Mouse (Mus musculus): ENCODE measurements around the gene Taf5. TPM values are rescaled to one million over a fixed set of nuclear protein-coding genes. Genes with fewer than 3 reads are reported as not detected.

Taf5 gene
- polyA plus RNA-seq, 1 experiment from 2014 or later, result 4.3 TPM

GRCm38 (mm10) chr19:47040720-47041473 is 26.6 kb upstream of the Taf5 start:
- H3K27ac ChIP-seq, result no peak overlapping the region
- H3K4me3 ChIP-seq (replicated peaks), result no peak overlapping the region
- WGBS (ENCODE audit: insufficient replicate concordance), result 77% methylated on average over 3 of the region's 3 CpGs
- H3K27me3 ChIP-seq, result no peaks in the 10 kb centered on the region
- DNase-seq (no peak), ATAC-seq (ENCODE audit: low read depth) (no peak)
- no peak overlapping the region for H3K4me2 ChIP-seq
- peaks cover 56% of the 10 kb centered on the region for H3K36me3 ChIP-seq
- no peaks in the 10 kb centered on the region for H3K4me1 ChIP-seq (replicated peaks)
- H3K9ac ChIP-seq, result no peak overlapping the region
- no peaks in the 10 kb centered on the region for H3K9me3 ChIP-seq (replicated peaks)

- H3K27me3 ChIP-seq, result no peaks in the 10 kb centered on the region
- no peak overlapping the region for H3K4me2 ChIP-seq
- 0 out of 2 replicates have a peak, but pooled peaks cover 4% of the 10 kb centered on the region for H3K4me1 ChIP-seq (replicated peaks)
- H3K36me3 ChIP-seq, result peaks cover 62% of the 10 kb centered on the region
- no peak overlapping the region for H3K4me3 ChIP-seq (replicated peaks)
- H3K9me3 ChIP-seq (replicated peaks), result no peaks in the 10 kb centered on the region
- 78% methylated on average over 3 of the region's 3 CpGs for WGBS (ENCODE audit: insufficient replicate concordance)
- H3K27ac ChIP-seq, result no peak overlapping the region
- ATAC-seq (ENCODE audit: low read depth), result no peak
- no peak for DNase-seq
- H3K9ac ChIP-seq, result no peak overlapping the region
Measured at GRCm38 (mm10) chr19:47043608-47044007, 23.9 kb upstream of the Taf5 start.

GRCm38 (mm10) chr19:47046343-47046742 is 21.2 kb upstream of the Taf5 start:
- DNase-seq (no peak), ATAC-seq (ENCODE audit: low read depth) (no peak)
- Histone ChIP-seq H3K9me3 (replicated peaks) (no peaks in the 10 kb centered on the region), H3K4me1 (replicated peaks) (peaks cover 23% of the 10 kb centered on the region), H3K9ac (no peak overlapping the region), H3K36me3 (peaks cover 39% of the 10 kb centered on the region), H3K27me3 (no peaks in the 10 kb centered on the region), H3K4me3 (replicated peaks) (no peak overlapping the region), H3K27ac (no peak overlapping the region), H3K4me2 (no peak overlapping the region)
- WGBS (ENCODE audit: insufficient replicate concordance), result 59% methylated on average over 1 of the region's 1 CpGs

GRCm38 (mm10) chr19:47047236-47047833 is 20.2 kb upstream of the Taf5 start:
- no peaks in the 10 kb centered on the region for H3K9me3 ChIP-seq (replicated peaks)
- no peak overlapping the region for H3K4me2 ChIP-seq
- DNase-seq (no peak), ATAC-seq (ENCODE audit: low read depth) (no peak)
- H3K36me3 ChIP-seq, result peaks cover 34% of the 10 kb centered on the region
- no peak overlapping the region for H3K27ac ChIP-seq
- no peaks in the 10 kb centered on the region for H3K27me3 ChIP-seq
- peaks cover 26% of the 10 kb centered on the region for H3K4me1 ChIP-seq (replicated peaks)
- no peak overlapping the region for H3K4me3 ChIP-seq (replicated peaks)
- H3K9ac ChIP-seq, result no peak overlapping the region
- 85% methylated on average over 13 of the region's 13 CpGs for WGBS (ENCODE audit: insufficient replicate concordance)

GRCm38 (mm10) chr19:47049061-47049460 is 18.5 kb upstream of the Taf5 start:
- Histone ChIP-seq H3K27ac (no peak overlapping the region), H3K4me3 (replicated peaks) (peak overlapping the region; percentile 78), H3K4me2 (peak overlapping the region; percentile 93), H3K9ac (0 out of 2 replicates have a peak overlapping the region, but pooled peaks have one; percentile 29), H3K9me3 (replicated peaks) (no peaks in the 10 kb centered on the region), H3K4me1 (replicated peaks) (peaks cover 30% of the 10 kb centered on the region), H3K27me3 (no peaks in the 10 kb centered on the region), H3K36me3 (peaks cover 29% of the 10 kb centered on the region)
- DNase-seq (no peak), ATAC-seq (ENCODE audit: low read depth) (no peak)
- WGBS (ENCODE audit: insufficient replicate concordance), result 53% methylated on average over 4 of the region's 4 CpGs

GRCm38 (mm10) chr19:47049840-47050239 is 17.7 kb upstream of the Taf5 start:
- H3K9me3 ChIP-seq (replicated peaks), result no peaks in the 10 kb centered on the region
- H3K36me3 ChIP-seq, result peaks cover 29% of the 10 kb centered on the region
- no peaks in the 10 kb centered on the region for H3K27me3 ChIP-seq
- peaks cover 30% of the 10 kb centered on the region for H3K4me1 ChIP-seq (replicated peaks)
- peak overlapping the region; percentile 78 for H3K4me3 ChIP-seq (replicated peaks)
- peak overlapping the region; percentile 84; the same call in 1 of the 2 replicates for H3K27ac ChIP-seq
- DNase-seq (no peak), ATAC-seq (ENCODE audit: low read depth) (peak; percentile 46; the same call in 1 of the 2 replicates)
- WGBS (ENCODE audit: insufficient replicate concordance), result 3% methylated on average over 7 of the region's 7 CpGs
- H3K4me2 ChIP-seq, result peak overlapping the region; percentile 93
- H3K9ac ChIP-seq, result peak overlapping the region; percentile 84

GRCm38 (mm10) chr19:47050271-47051032 is 17.1 kb upstream of the Taf5 start, which contains the start of gene Pcgf6:
TSS of gene Pcgf6 (minus strand) at chr19:47050906.
- WGBS (ENCODE audit: insufficient replicate concordance), result under 1% methylated on average over 74 of the region's 75 CpGs
- peaks cover 26% of the 10 kb centered on the region for H3K36me3 ChIP-seq

GRCm38 (mm10) chr19:47052927-47053326 is 14.6 kb upstream of the Taf5 start:
- WGBS (ENCODE audit: insufficient replicate concordance), result 61% methylated on average over 4 of the region's 4 CpGs

More at GRCm38 (mm10) chr19:47050271-47051032, 17.1 kb upstream of the Taf5 start, which contains the start of gene Pcgf6:
- ATAC-seq (ENCODE audit: low read depth), result peak; percentile 84
- peak within 1 kb of the TSS; percentile 84 for H3K9ac ChIP-seq
- no peaks in the 10 kb centered on the region for H3K27me3 ChIP-seq
- peaks cover 30% of the 10 kb centered on the region for H3K4me1 ChIP-seq (replicated peaks)
- peak within 1 kb of the TSS; percentile 78 for H3K4me3 ChIP-seq (replicated peaks)
- no peaks in the 10 kb centered on the region for H3K9me3 ChIP-seq (replicated peaks)
- H3K4me2 ChIP-seq, result peak within 1 kb of the TSS; percentile 93
- H3K27ac ChIP-seq, result peak within 1 kb of the TSS; percentile 84
- DNase-seq, result peak; percentile 68

GRCm38 (mm10) chr19:47053471-47053870 is 14.1 kb upstream of the Taf5 start:
- DNase-seq (no peak), ATAC-seq (ENCODE audit: low read depth) (no peak)
- 66% methylated on average over 4 of the region's 4 CpGs for WGBS (ENCODE audit: insufficient replicate concordance)

More at GRCm38 (mm10) chr19:47052927-47053326, 14.6 kb upstream of the Taf5 start:
- Histone ChIP-seq H3K4me3 (replicated peaks) (no peak overlapping the region), H3K4me1 (replicated peaks) (peaks cover 30% of the 10 kb centered on the region), H3K9me3 (replicated peaks) (no peaks in the 10 kb centered on the region), H3K9ac (no peak overlapping the region), H3K27me3 (0 out of 2 replicates have a peak, but pooled peaks cover 3% of the 10 kb centered on the region), H3K36me3 (0 out of 2 replicates have a peak, but pooled peaks cover 4% of the 10 kb centered on the region), H3K27ac (no peak overlapping the region), H3K4me2 (no peak overlapping the region)
- no peak for DNase-seq
- ATAC-seq (ENCODE audit: low read depth), result no peak

GRCm38 (mm10) chr19:47057684-47058083 is 9.9 kb upstream of the Taf5 start:
- H3K27me3 ChIP-seq, result 0 out of 2 replicates have a peak, but pooled peaks cover 3% of the 10 kb centered on the region
- no peak overlapping the region for H3K9ac ChIP-seq
- H3K4me1 ChIP-seq (replicated peaks), result peaks cover 3% of the 10 kb centered on the region
- ATAC-seq (ENCODE audit: low read depth), result no peak
- H3K4me3 ChIP-seq (replicated peaks), result no peak overlapping the region
- WGBS (ENCODE audit: insufficient replicate concordance), result 32% methylated on average over 1 of the region's 1 CpGs
- H3K27ac ChIP-seq, result no peak overlapping the region
- no peak for DNase-seq
- no peaks in the 10 kb centered on the region for H3K9me3 ChIP-seq (replicated peaks)
- no peak overlapping the region for H3K4me2 ChIP-seq
- no peaks in the 10 kb centered on the region for H3K36me3 ChIP-seq

More at GRCm38 (mm10) chr19:47053471-47053870, 14.1 kb upstream of the Taf5 start:
- H3K9me3 ChIP-seq (replicated peaks), result no peaks in the 10 kb centered on the region
- H3K36me3 ChIP-seq, result no peaks in the 10 kb centered on the region
- H3K9ac ChIP-seq, result no peak overlapping the region
- no peak overlapping the region for H3K27ac ChIP-seq
- H3K27me3 ChIP-seq, result 0 out of 2 replicates have a peak, but pooled peaks cover 3% of the 10 kb centered on the region
- H3K4me1 ChIP-seq (replicated peaks), result peaks cover 27% of the 10 kb centered on the region
- H3K4me3 ChIP-seq (replicated peaks), result no peak overlapping the region
- H3K4me2 ChIP-seq, result no peak overlapping the region

GRCm38 (mm10) chr19:47065860-47066259 is 1.7 kb upstream of the Taf5 start:
- H3K4me1 ChIP-seq (replicated peaks), result peaks cover 27% of the 10 kb centered on the region
- H3K36me3 ChIP-seq, result peaks cover 9% of the 10 kb centered on the region; the same call in 1 of the 2 replicates
- no peak overlapping the region for H3K27ac ChIP-seq
- WGBS (ENCODE audit: insufficient replicate concordance), result 64% methylated on average over 3 of the region's 3 CpGs
- H3K4me3 ChIP-seq (replicated peaks), result no peak overlapping the region
- H3K27me3 ChIP-seq, result no peaks in the 10 kb centered on the region
- no peak overlapping the region for H3K9ac ChIP-seq
- no peak overlapping the region for H3K4me2 ChIP-seq
- ATAC-seq (ENCODE audit: low read depth), result no peak
- no peak for DNase-seq
- no peaks in the 10 kb centered on the region for H3K9me3 ChIP-seq (replicated peaks)

Measured in liver, embryonic 13.5 days (tissue).